Comparison of ENCODE assay signal across 9 mouse cellular contexts in genomic region chr19:45020348-45020747, GRCm38 (mm10). TPM values are rescaled to one million over a fixed set of nuclear protein-coding genes. Genes with fewer than 3 reads are reported as not detected.
A peak's percentile ranks its signal among the peaks of the same experiment; 100 is the strongest.
DNase-seq lines count a peak whose midpoint lies in the region; ATAC-seq lines count a peak whose summit lies in the region.
"Had no signal": no experiment of that assay in that cellular context is flagged by ENCODE, and none has a peak within 500 bp of the region (broad histone marks: within the 10 kb centered on the region; RNA-seq: fewer than 3 reads in every experiment).

No protein-coding gene starts in this region.

- peaks cover 56% of the 10 kb centered on the region for H3K36me3 ChIP-seq in embryonic facial prominence, embryonic 10.5 days (replicated peaks)
- peaks cover 34% of the 10 kb centered on the region for H3K36me3 ChIP-seq in limb, embryonic 15.5 days

- peak overlapping the region; percentile 19; the same call in 1 of the 2 replicates for H3K27ac ChIP-seq in embryonic facial prominence, embryonic 10.5 days (replicated peaks)
- H3K27ac ChIP-seq in limb, embryonic 15.5 days, result peak overlapping the region; percentile 61
- H3K27ac ChIP-seq: macrophage had no signal

- DNase-seq in NIH3T3 (ENCODE audit: low read depth), result peak; percentile 88
- no peak for DNase-seq in embryonic facial prominence, embryonic 10.5 days (ENCODE audit: low spot score)
- DNase-seq in heart, postnatal 10 days, result peak; percentile 82 to 83
- peak; percentile 50 for DNase-seq in yolk sac, embryonic 10.5 days (ENCODE audit: low spot score)
- no peak for DNase-seq in testis, postnatal 10 days (ENCODE audit: low spot score)
- DNase-seq in right cerebral cortex, postnatal 10 days (ENCODE audit: low spot score in 2 of 2), result no peak

- H3K9ac ChIP-seq in limb, embryonic 15.5 days, result no peak overlapping the region

- WGBS in embryonic facial prominence, embryonic 10.5 days, result 73% methylated on average over 6 of the region's 6 CpGs
- WGBS in limb, embryonic 15.5 days, result 47% methylated on average over 6 of the region's 6 CpGs

- no peak for ATAC-seq in limb, embryonic 15.5 days (ENCODE audit: insufficient number of reproducible peaks, low FRiP score, low TSS enrichment, low read depth)
- no peak for ATAC-seq in inflammation-experienced regulatory T-cells, adult 6 months

- no peaks in the 10 kb centered on the region for H3K9me3 ChIP-seq in embryonic facial prominence, embryonic 10.5 days
- no peaks in the 10 kb centered on the region for H3K9me3 ChIP-seq in limb, embryonic 15.5 days

- H3K4me2 ChIP-seq in limb, embryonic 15.5 days, result peak overlapping the region; percentile 29

- intact Hi-C loops in heart, postnatal 10 days (cut with DNase I), result no loop called here

- peaks cover 62% of the 10 kb centered on the region for H3K4me1 ChIP-seq in embryonic facial prominence, embryonic 10.5 days
- peaks cover 47% of the 10 kb centered on the region for H3K4me1 ChIP-seq in limb, embryonic 15.5 days

- H3K4me3 ChIP-seq in embryonic facial prominence, embryonic 10.5 days, result peak overlapping the region; percentile 87; the same call in 1 of the 2 replicates
- peak overlapping the region; percentile 12 for H3K4me3 ChIP-seq in limb, embryonic 15.5 days

- no peaks in the 10 kb centered on the region for H3K27me3 ChIP-seq in embryonic facial prominence, embryonic 10.5 days (replicated peaks; ENCODE audit: low read depth, poor library complexity, severe bottlenecking)
- no peaks in the 10 kb centered on the region for H3K27me3 ChIP-seq in limb, embryonic 15.5 days

RNA-seq across cellular contexts. Expression of gene Lzts2, which starts 6.1 kb away (rescaled TPM):
- 69.8 and 75.0 TPM in 2 replicates for polyA plus RNA-seq in embryonic facial prominence, embryonic 10.5 days (2016; fragmentation: Nextera tagmentation; extraction: Ambion mirVana)
- total RNA-seq in heart, postnatal 10 days (2021), result 10 to 100 TPM; 60.9 to 77.8 TPM
- 66.8 and 68.3 TPM in 2 replicates for polyA plus RNA-seq in limb, embryonic 15.5 days (2015; fragmentation: Nextera tagmentation; extraction: Ambion mirVana)
- polyA plus RNA-seq in inflammation-experienced regulatory T-cells, adult 6 months (2017; shearing (Covaris generic)), result 1 to 10 TPM in 1 of 3 experiments, under 1 TPM in 1, not detected in 1; 0.99 to 1.1 TPM

RNA-seq across cellular contexts. Expression of gene Mrpl43, which starts 14.1 kb away (rescaled TPM):
- polyA plus RNA-seq in embryonic facial prominence, embryonic 10.5 days (2016; fragmentation: Nextera tagmentation; extraction: Ambion mirVana), result 70.6 and 74.8 TPM in 2 replicates
- 10 to 100 TPM; 49.1 to 51.6 TPM for total RNA-seq in heart, postnatal 10 days (2021)
- 62.5 and 65.1 TPM in 2 replicates for polyA plus RNA-seq in limb, embryonic 15.5 days (2015; fragmentation: Nextera tagmentation; extraction: Ambion mirVana)
- polyA plus RNA-seq in inflammation-experienced regulatory T-cells, adult 6 months (2017; shearing (Covaris generic)), result 10 to 100 TPM; 51.6 to 65.3 (median 55.9) TPM

RNA-seq across cellular contexts. Expression of gene Twnk, which starts 14.9 kb away (rescaled TPM):
- polyA plus RNA-seq in embryonic facial prominence, embryonic 10.5 days (2016; fragmentation: Nextera tagmentation; extraction: Ambion mirVana), result 40.9 and 41.8 TPM in 2 replicates
- total RNA-seq in heart, postnatal 10 days (2021), result 10 to 100 TPM; 16.6 to 19.1 TPM
- polyA plus RNA-seq in limb, embryonic 15.5 days (2015; fragmentation: Nextera tagmentation; extraction: Ambion mirVana), result 19.6 and 19.8 TPM in 2 replicates
- 10 to 100 TPM in 1 of 3 experiments, 1 to 10 TPM in 2; 4.7 to 10.7 (median 9.8) TPM for polyA plus RNA-seq in inflammation-experienced regulatory T-cells, adult 6 months (2017; shearing (Covaris generic))

RNA-seq across cellular contexts. Expression of gene Pdzd7, which starts 25.2 kb away (rescaled TPM):
- 0.27 and 0.65 TPM in 2 replicates for polyA plus RNA-seq in embryonic facial prominence, embryonic 10.5 days (2016; fragmentation: Nextera tagmentation; extraction: Ambion mirVana)
- total RNA-seq in heart, postnatal 10 days (2021), result under 1 TPM in 1 of 2 experiments, not detected in 1; 0.22 TPM
- 0.16 and 0.37 TPM in 2 replicates for polyA plus RNA-seq in limb, embryonic 15.5 days (2015; fragmentation: Nextera tagmentation; extraction: Ambion mirVana)
- polyA plus RNA-seq in inflammation-experienced regulatory T-cells, adult 6 months (2017; shearing (Covaris generic)), result not detected
- polyA plus RNA-seq: macrophage had no signal

RNA-seq across cellular contexts. Expression of gene Sfxn3, which starts 27.0 kb away (rescaled TPM):
- 7.7 and 9.8 TPM in 2 replicates for polyA plus RNA-seq in embryonic facial prominence, embryonic 10.5 days (2016; fragmentation: Nextera tagmentation; extraction: Ambion mirVana)
- 10 to 100 TPM; 21.8 to 23.9 TPM for total RNA-seq in heart, postnatal 10 days (2021)
- 33.8 and 36.9 TPM in 2 replicates for polyA plus RNA-seq in limb, embryonic 15.5 days (2015; fragmentation: Nextera tagmentation; extraction: Ambion mirVana)
- polyA plus RNA-seq in inflammation-experienced regulatory T-cells, adult 6 months (2017; shearing (Covaris generic)), result 10 to 100 TPM; 61.5 to 97.7 (median 97.5) TPM

Comparison
In these comparisons a context has a peak if more than half of its experiments do, and no peak if none do; other contexts are left out.
1. DNase-seq: peak in NIH3T3 (single experiment), heart, postnatal 10 days (2 of 2) and yolk sac, embryonic 10.5 days (single experiment); none in embryonic facial prominence, embryonic 10.5 days (single experiment), testis, postnatal 10 days (single experiment) and right cerebral cortex, postnatal 10 days (0 of 2).
2. RNA of gene Lzts2, which starts 6.1 kb away (polyA plus RNA-seq): 69.8 to 75.0 TPM in embryonic facial prominence, embryonic 10.5 days and 66.8 to 68.3 TPM in limb, embryonic 15.5 days; 0.99 to 1.1 TPM in inflammation-experienced regulatory T-cells, adult 6 months; every median in the first group is over 10 times any median in the second.